Comparison of ENCODE assay signal across 8 mouse cellular contexts in genomic region chr16:78490245-78490644, GRCm38 (mm10).
DNase-seq lines count a peak whose midpoint lies in the region; ATAC-seq and TF ChIP-seq lines count a peak whose summit lies in the region.

No protein-coding gene starts in this region.

- peak overlapping the region; percentile 50 for H3K4me2 ChIP-seq in embryonic facial prominence, embryonic 13.5 days
- peak overlapping the region; percentile 16; the same call in 1 of the 2 replicates for H3K4me2 ChIP-seq in limb, embryonic 11.5 days (ENCODE audit: low read depth, severe bottlenecking)
- H3K4me2 ChIP-seq in midbrain, embryonic 12.5 days (replicated peaks) = peak overlapping the region; percentile 49
- H3K4me2 ChIP-seq in stomach, postnatal 0 days (replicated peaks; ENCODE audit: low read depth) = peak overlapping the region; percentile 40

- no peak for TF ChIP-seq EP300 in stomach, postnatal 0 days (optimal IDR thresholded peaks at IDR 0.05)

- TF ChIP-seq CTCF in stomach, postnatal 0 days (IDR thresholded peaks at IDR 0.05; ENCODE audit: low read depth) = no peak

- no peaks in the 10 kb centered on the region for H3K27me3 ChIP-seq in embryonic facial prominence, embryonic 13.5 days
- no peaks in the 10 kb centered on the region for H3K27me3 ChIP-seq in limb, embryonic 11.5 days (ENCODE audit: control insufficient read depth, insufficient read depth, low read length)
- no peaks in the 10 kb centered on the region; the same call in 1 of the 2 replicates for H3K27me3 ChIP-seq in midbrain, embryonic 12.5 days
- no peaks in the 10 kb centered on the region for H3K27me3 ChIP-seq in stomach, postnatal 0 days (ENCODE audit: control insufficient read depth, insufficient read depth, low read length)

- peak; percentile 21 to 55 for DNase-seq in adrenal gland, adult (ENCODE audit: inconsistent age in 2 of 2, low spot score in 1 of 2)
- DNase-seq in adrenal gland, postnatal 4 days (ENCODE audit: low spot score in 2 of 2) = no peak
- peak; percentile 52 for DNase-seq in heart, postnatal 4 days
- peak; percentile 27 for DNase-seq in limb, embryonic 11.5 days (ENCODE audit: low spot score)
- peak; percentile 52 for DNase-seq in stomach, postnatal 0 days (ENCODE audit: low spot score)
- DNase-seq in cerebellum, adult 8-10 months = no peak

- no peaks in the 10 kb centered on the region for H3K9me3 ChIP-seq in embryonic facial prominence, embryonic 13.5 days
- H3K9me3 ChIP-seq in limb, embryonic 11.5 days (ENCODE audit: control insufficient read depth, low read length) = no peaks in the 10 kb centered on the region
- no peaks in the 10 kb centered on the region for H3K9me3 ChIP-seq in midbrain, embryonic 12.5 days
- no peaks in the 10 kb centered on the region for H3K9me3 ChIP-seq in stomach, postnatal 0 days (ENCODE audit: control insufficient read depth, low read length)

- peak overlapping the region; percentile 51; the same call in 1 of the 2 replicates for H3K9ac ChIP-seq in embryonic facial prominence, embryonic 13.5 days
- H3K9ac ChIP-seq in limb, embryonic 11.5 days (ENCODE audit: low read length) = no peak overlapping the region
- no peak overlapping the region for H3K9ac ChIP-seq in midbrain, embryonic 12.5 days (replicated peaks)
- no peak overlapping the region for H3K9ac ChIP-seq in stomach, postnatal 0 days (ENCODE audit: low read length)

- H3K36me3 ChIP-seq in embryonic facial prominence, embryonic 13.5 days = no peaks in the 10 kb centered on the region
- no peaks in the 10 kb centered on the region for H3K36me3 ChIP-seq in limb, embryonic 11.5 days (ENCODE audit: control insufficient read depth, insufficient read depth, low read length)
- H3K36me3 ChIP-seq in midbrain, embryonic 12.5 days = no peaks in the 10 kb centered on the region
- no peaks in the 10 kb centered on the region for H3K36me3 ChIP-seq in stomach, postnatal 0 days (ENCODE audit: control insufficient read depth, insufficient read depth, low read length)

- no peak overlapping the region; the same call in 1 of the 2 replicates for H3K27ac ChIP-seq in embryonic facial prominence, embryonic 13.5 days
- no peak overlapping the region for H3K27ac ChIP-seq in limb, embryonic 11.5 days (replicated peaks; ENCODE audit: low read depth, low read length)
- H3K27ac ChIP-seq in midbrain, embryonic 12.5 days (replicated peaks) = no peak overlapping the region
- H3K27ac ChIP-seq in stomach, postnatal 0 days (replicated peaks) = no peak overlapping the region

- H3K4me3 ChIP-seq in embryonic facial prominence, embryonic 13.5 days = peak overlapping the region; percentile 23; the same call in 1 of the 2 replicates
- no peak overlapping the region for H3K4me3 ChIP-seq in limb, embryonic 11.5 days (ENCODE audit: low read depth, low read length)
- peak overlapping the region; percentile 20 for H3K4me3 ChIP-seq in midbrain, embryonic 12.5 days
- H3K4me3 ChIP-seq in stomach, postnatal 0 days (ENCODE audit: low read depth, low read length) = peak overlapping the region; percentile 28

- no peak for ATAC-seq in embryonic facial prominence, embryonic 13.5 days (ENCODE audit: insufficient number of reproducible peaks, insufficient read depth, low FRiP score, low TSS enrichment, low read depth)
- ATAC-seq in limb, embryonic 11.5 days (ENCODE audit: insufficient number of reproducible peaks, low FRiP score, low TSS enrichment, low read depth) = no peak
- ATAC-seq in midbrain, embryonic 12.5 days (ENCODE audit: low FRiP score, low read depth) = no peak
- ATAC-seq in stomach, postnatal 0 days (ENCODE audit: low FRiP score, low TSS enrichment) = peak; percentile 59; the same call in 1 of the 2 replicates

- 19% methylated on average over 12 of the region's 12 CpGs for WGBS in embryonic facial prominence, embryonic 13.5 days
- 26% methylated on average over 12 of the region's 12 CpGs for WGBS in limb, embryonic 11.5 days
- 10% methylated on average over 12 of the region's 12 CpGs for WGBS in midbrain, embryonic 12.5 days
- 17% methylated on average over 12 of the region's 12 CpGs for WGBS in stomach, postnatal 0 days

- H3K4me1 ChIP-seq in embryonic facial prominence, embryonic 13.5 days = no peaks in the 10 kb centered on the region
- 0 out of 2 replicates have a peak, but pooled peaks cover 2% of the 10 kb centered on the region for H3K4me1 ChIP-seq in limb, embryonic 11.5 days (ENCODE audit: control insufficient read depth, insufficient read depth, low read length)
- peaks cover 11% of the 10 kb centered on the region; the same call in 1 of the 2 replicates for H3K4me1 ChIP-seq in midbrain, embryonic 12.5 days
- H3K4me1 ChIP-seq in stomach, postnatal 0 days (replicated peaks; ENCODE audit: control insufficient read depth, insufficient read depth) = no peaks in the 10 kb centered on the region

Comparison
In these comparisons a context has a peak if more than half of its experiments do, and no peak if none do; other contexts are left out.
1. DNase-seq: peak in adrenal gland, adult (2 of 2), heart, postnatal 4 days (single experiment), limb, embryonic 11.5 days (single experiment) and stomach, postnatal 0 days (single experiment); none in adrenal gland, postnatal 4 days (0 of 2) and cerebellum, adult 8-10 months (single experiment).
2. Peak in every context shown above with its lines, with median percentiles within 50 percentile points of each other: H3K4me2 ChIP-seq.